Mouse (Mus musculus): ENCODE data around the gene Tead1. TPM values are rescaled to one million over a fixed set of nuclear protein-coding genes. Genes with fewer than 3 reads are reported as not detected.

The Tead1 gene
- polyA plus RNA-seq, 1 experiment from 2014 or later, result 32.3 TPM

DNA sequence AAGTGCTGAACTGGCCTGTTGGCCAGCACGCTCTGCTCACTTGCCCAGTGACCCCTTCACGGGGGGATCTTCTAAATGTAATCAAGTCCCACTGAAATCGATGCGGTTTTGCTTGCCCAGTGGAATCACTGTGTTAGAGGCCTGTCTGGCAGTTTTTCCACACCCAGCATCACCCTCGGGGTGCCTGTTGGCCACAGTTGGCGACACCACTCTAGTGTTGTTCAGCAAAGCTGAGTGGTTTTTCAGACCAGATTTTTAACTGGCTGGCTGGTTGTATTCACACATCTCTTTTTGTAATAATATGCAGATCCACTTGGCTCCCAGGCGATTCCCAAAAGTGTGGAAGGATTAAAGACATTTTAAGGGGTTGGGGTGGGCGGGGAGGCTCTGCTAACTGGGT, 161.8 kb downstream of the Tead1 start:
- H3K4me3 ChIP-seq, result no peak overlapping the region
- no peaks in the 10 kb centered on the region for H3K27me3 ChIP-seq
- peaks cover 13% of the 10 kb centered on the region for H3K4me1 ChIP-seq (replicated peaks)
- no peaks in the 10 kb centered on the region for H3K9me3 ChIP-seq (replicated peaks)
- no peak overlapping the region for H3K9ac ChIP-seq
- H3K4me2 ChIP-seq, result no peak overlapping the region
- 60% methylated on average over 8 of the region's 8 CpGs for WGBS
- ATAC-seq (replicated peaks; ENCODE audit: insufficient number of reproducible peaks, insufficient read depth, low FRiP score, low read depth), result no peak
- no peak overlapping the region for H3K27ac ChIP-seq
- H3K36me3 ChIP-seq, result no peaks in the 10 kb centered on the region

DNA sequence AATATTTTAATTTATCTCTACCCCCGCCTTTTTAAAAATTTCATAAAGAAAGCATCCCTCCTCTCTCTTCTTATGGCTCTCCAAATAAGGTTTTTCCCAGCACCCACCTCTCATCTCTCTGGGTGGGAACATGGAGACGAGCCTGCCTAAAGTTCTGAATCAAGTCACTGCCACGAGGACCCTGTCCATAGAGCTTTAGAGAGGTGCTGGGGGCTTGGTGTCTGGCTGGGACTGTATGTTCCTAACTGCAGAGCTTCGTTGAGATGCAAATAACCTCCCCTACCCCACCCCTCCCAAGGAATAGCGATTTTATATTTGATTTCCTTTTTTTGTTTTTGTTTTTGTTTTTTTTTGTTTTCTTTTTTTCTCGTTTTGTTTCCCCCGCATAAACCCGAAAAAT, 162.4 kb downstream of the Tead1 start:
- peak overlapping the region; percentile 36 for H3K4me2 ChIP-seq
- H3K9ac ChIP-seq, result no peak overlapping the region
- peaks cover 13% of the 10 kb centered on the region for H3K4me1 ChIP-seq (replicated peaks)
- 0 out of 2 replicates have a peak overlapping the region, but pooled peaks have one; percentile 15 for H3K4me3 ChIP-seq
- WGBS, result 42% methylated on average over 8 of the region's 8 CpGs
- no peaks in the 10 kb centered on the region for H3K27me3 ChIP-seq
- no peaks in the 10 kb centered on the region for H3K9me3 ChIP-seq (replicated peaks)
- H3K27ac ChIP-seq, result no peak overlapping the region
- ATAC-seq (replicated peaks; ENCODE audit: insufficient number of reproducible peaks, insufficient read depth, low FRiP score, low read depth), result no peak
- no peaks in the 10 kb centered on the region for H3K36me3 ChIP-seq

DNA sequence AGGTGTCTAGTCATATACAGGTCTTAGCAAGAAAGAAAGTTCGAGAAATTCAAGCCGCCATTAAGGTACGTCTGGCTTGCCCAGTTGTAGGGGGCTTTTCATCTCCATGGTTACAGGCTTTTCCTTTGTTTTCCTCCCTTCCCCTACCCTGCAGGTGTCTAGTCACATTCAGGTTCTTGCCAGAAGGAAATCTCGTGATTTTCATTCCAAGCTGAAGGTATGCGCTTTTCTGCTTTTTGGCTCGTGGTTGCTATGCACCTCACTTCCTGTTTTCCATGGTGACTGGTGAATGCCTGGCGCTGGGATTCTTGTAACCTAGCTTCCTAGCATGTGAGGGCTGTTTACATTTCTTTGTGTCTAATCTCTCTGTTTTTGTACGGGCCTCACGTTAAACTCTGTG, 162.8 kb downstream of the Tead1 start:
- no peaks in the 10 kb centered on the region for H3K36me3 ChIP-seq
- peak overlapping the region; percentile 36 for H3K4me2 ChIP-seq
- no peak overlapping the region for H3K9ac ChIP-seq
- H3K4me1 ChIP-seq (replicated peaks), result peaks cover 13% of the 10 kb centered on the region
- H3K4me3 ChIP-seq, result 0 out of 2 replicates have a peak overlapping the region, but pooled peaks have one; percentile 15
- peak overlapping the region; percentile 29; the same call in 1 of the 2 replicates for H3K27ac ChIP-seq
- 44% methylated on average over 9 of the region's 9 CpGs for WGBS
- no peak for ATAC-seq (replicated peaks; ENCODE audit: insufficient number of reproducible peaks, insufficient read depth, low FRiP score, low read depth)
- H3K27me3 ChIP-seq, result no peaks in the 10 kb centered on the region
- no peaks in the 10 kb centered on the region for H3K9me3 ChIP-seq (replicated peaks)

DNA sequence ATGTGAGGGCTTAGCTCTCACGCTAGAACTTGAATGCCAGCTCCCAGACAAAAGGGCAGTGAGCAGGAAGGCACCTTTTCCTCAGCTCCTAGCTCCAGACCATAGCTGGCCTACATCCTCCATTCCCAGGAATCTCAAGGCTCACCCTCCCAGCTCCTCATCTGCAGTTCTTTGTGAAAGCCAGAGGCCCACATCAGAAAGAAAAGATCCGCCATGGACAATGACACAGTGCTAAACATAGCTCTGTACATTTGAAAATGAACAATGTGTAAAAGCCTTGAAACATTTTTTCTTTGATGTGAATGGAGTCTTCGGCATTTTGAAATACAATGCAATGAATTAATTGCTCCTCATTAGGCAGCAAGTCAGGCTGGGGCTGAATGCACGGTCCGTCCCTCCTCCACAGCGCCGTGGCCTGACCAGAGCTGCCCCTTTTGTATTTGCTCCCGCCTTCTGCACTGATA, 172.2 kb downstream of the Tead1 start:
- no peak for ATAC-seq (replicated peaks; ENCODE audit: insufficient number of reproducible peaks, insufficient read depth, low FRiP score, low read depth)
- WGBS, result 43% methylated on average over 8 of the region's 8 CpGs
- no peak overlapping the region for H3K9ac ChIP-seq
- H3K4me1 ChIP-seq (replicated peaks), result peaks cover 48% of the 10 kb centered on the region
- H3K27ac ChIP-seq, result peak overlapping the region; percentile 19; the same call in 1 of the 2 replicates
- peaks cover 10% of the 10 kb centered on the region for H3K36me3 ChIP-seq
- H3K4me3 ChIP-seq, result no peak overlapping the region
- no peak overlapping the region for H3K4me2 ChIP-seq
- no peaks in the 10 kb centered on the region for H3K9me3 ChIP-seq (replicated peaks)
- no peaks in the 10 kb centered on the region for H3K27me3 ChIP-seq

DNA sequence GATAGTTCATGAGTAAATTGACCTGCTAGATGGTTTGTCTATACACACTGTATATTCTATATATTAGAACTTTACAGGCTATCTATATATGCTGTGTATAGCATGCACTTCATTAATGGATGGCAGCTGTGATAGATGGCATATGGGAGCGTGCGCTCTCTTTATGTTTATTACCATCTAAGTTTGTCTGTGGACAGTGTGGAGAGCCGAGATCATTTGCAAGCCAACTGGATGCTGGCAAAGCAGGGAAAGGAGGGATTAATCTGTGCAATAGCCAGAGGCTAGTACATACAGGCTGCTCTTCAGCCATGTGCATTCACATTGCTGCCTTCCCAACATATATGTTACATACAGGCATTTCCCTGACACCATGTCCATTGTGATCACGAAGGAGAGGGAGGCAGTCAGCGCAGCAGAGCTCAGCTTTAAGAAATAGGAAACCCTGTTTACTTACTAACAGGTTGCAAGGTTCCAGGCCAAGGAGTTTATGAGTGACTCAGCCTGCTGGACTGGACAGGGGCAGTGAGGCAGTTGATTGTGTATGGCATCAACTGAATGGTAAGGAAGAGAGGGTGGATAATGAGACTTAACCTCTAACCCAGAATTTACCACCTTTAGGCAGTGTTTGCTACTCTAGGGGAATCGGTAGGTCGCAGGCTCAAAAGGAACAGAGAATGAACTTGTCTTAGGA, 173.2 kb downstream of the Tead1 start:
- no peak overlapping the region for H3K4me3 ChIP-seq
- WGBS, result 71% methylated on average over 7 of the region's 7 CpGs
- no peaks in the 10 kb centered on the region for H3K27me3 ChIP-seq
- no peak for ATAC-seq (replicated peaks; ENCODE audit: insufficient number of reproducible peaks, insufficient read depth, low FRiP score, low read depth)
- H3K4me1 ChIP-seq (replicated peaks), result peaks cover 53% of the 10 kb centered on the region
- no peak overlapping the region for H3K27ac ChIP-seq
- H3K36me3 ChIP-seq, result peaks cover 10% of the 10 kb centered on the region
- H3K4me2 ChIP-seq, result no peak overlapping the region
- H3K9me3 ChIP-seq (replicated peaks), result no peaks in the 10 kb centered on the region
- H3K9ac ChIP-seq, result no peak overlapping the region

DNA sequence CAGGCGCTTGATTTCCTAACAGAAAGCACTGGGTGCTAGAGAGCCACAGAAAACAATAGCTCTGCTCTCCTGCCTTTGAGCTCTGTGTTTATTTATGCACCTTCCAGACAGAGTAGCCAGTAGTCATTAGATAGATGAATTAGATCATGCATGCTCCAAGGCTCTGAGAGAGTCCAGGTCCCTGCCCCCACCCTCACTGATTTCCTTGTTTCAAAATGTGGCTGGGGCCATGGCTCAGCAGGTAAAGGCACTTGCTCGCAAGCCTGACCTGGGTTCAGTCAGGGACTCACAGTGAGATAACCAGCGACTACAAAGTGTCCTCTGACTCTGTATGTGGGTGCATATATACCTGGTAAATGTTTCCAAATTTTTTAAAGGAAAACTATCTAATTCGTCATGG, 174.7 kb downstream of the Tead1 start:
- no peak overlapping the region for H3K4me3 ChIP-seq
- no peaks in the 10 kb centered on the region for H3K27me3 ChIP-seq
- H3K9ac ChIP-seq, result no peak overlapping the region
- H3K9me3 ChIP-seq (replicated peaks), result no peaks in the 10 kb centered on the region
- H3K4me2 ChIP-seq, result no peak overlapping the region
- 66% methylated on average over 4 of the region's 4 CpGs for WGBS
- H3K36me3 ChIP-seq, result peaks cover 23% of the 10 kb centered on the region
- no peak for ATAC-seq (replicated peaks; ENCODE audit: insufficient number of reproducible peaks, insufficient read depth, low FRiP score, low read depth)
- H3K27ac ChIP-seq, result no peak overlapping the region
- H3K4me1 ChIP-seq (replicated peaks), result peaks cover 53% of the 10 kb centered on the region

DNA sequence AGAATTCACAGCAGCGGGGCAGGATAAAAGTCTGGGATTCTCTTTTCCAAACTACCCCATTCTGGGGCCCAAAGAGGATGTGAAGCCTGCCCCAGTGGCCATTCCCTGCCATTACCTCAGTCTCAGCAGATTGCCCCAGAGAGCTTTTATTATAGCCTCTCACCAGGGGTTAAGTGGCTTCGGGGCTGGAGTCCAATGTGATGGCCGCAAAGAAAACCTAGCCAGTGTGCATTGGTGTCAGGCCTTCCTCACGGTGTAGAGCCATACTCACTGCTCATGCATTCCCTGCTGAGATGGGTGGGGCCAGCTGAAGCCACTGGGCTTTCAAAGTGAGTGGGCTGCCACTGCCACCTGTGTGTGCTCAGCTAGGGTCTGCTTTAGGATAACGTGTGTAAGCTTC, 175.4 kb downstream of the Tead1 start:
- H3K4me3 ChIP-seq, result no peak overlapping the region
- ATAC-seq (replicated peaks; ENCODE audit: insufficient number of reproducible peaks, insufficient read depth, low FRiP score, low read depth), result no peak; the same call in 1 of the 2 replicates
- no peak overlapping the region for H3K9ac ChIP-seq
- peaks cover 53% of the 10 kb centered on the region for H3K4me1 ChIP-seq (replicated peaks)
- H3K27me3 ChIP-seq, result no peaks in the 10 kb centered on the region
- H3K27ac ChIP-seq, result no peak overlapping the region
- H3K9me3 ChIP-seq (replicated peaks), result no peaks in the 10 kb centered on the region
- peaks cover 19% of the 10 kb centered on the region for H3K36me3 ChIP-seq
- H3K4me2 ChIP-seq, result no peak overlapping the region
- 42% methylated on average over 5 of the region's 5 CpGs for WGBS

DNA sequence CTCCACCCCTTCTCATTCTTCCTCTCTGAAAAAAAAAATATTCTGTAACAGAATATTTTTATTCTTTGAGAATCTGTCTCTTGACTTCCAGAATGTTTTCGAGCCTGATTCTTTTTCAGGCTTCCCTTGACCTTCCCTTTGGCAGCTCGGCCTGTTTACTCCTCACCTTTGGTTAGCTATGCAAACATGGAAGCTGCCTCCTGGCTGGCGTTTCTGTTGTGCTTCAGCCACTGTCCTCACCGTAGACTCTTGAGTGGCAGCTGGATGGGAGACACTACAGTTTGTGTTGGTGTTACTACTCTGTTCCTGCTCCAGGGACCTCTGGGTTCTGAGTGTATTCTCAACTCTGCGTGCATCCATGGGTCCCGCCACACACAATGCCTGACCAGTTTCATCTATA, 176.3 kb downstream of the Tead1 start:
- Histone ChIP-seq H3K4me3 (no peak overlapping the region), H3K27ac (peak overlapping the region; percentile 52; the same call in 1 of the 2 replicates), H3K27me3 (no peaks in the 10 kb centered on the region), H3K4me1 (replicated peaks) (peaks cover 51% of the 10 kb centered on the region), H3K9me3 (replicated peaks) (no peaks in the 10 kb centered on the region), H3K9ac (no peak overlapping the region), H3K36me3 (peaks cover 20% of the 10 kb centered on the region; the same call in 1 of the 2 replicates), H3K4me2 (no peak overlapping the region)
- no peak for ATAC-seq (replicated peaks; ENCODE audit: insufficient number of reproducible peaks, insufficient read depth, low FRiP score, low read depth)
- WGBS, result 63% methylated on average over 6 of the region's 6 CpGs

DNA sequence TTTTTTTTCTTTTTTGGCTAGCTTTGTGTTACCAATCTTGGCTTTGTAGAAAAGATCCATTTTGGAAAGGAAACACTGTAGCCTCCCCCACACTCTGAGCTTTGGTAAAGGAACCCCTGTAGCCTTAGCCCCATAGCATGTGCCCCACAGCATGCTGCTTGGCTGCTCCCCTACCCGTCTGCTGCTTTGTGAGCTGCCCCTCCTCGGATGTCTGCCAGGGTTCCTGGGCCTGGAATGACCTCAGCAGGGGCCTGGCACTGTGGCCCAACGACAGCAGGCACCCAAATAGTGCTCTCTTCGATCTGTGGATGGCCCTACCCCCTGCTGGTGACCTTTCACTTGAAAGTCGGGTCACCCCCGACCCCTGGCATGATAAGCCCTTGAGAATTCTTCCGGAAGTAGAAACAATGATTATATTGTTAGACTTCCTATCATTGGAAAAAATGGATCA, 177.0 kb downstream of the Tead1 start:
- WGBS, result 37% methylated on average over 7 of the region's 7 CpGs

DNA sequence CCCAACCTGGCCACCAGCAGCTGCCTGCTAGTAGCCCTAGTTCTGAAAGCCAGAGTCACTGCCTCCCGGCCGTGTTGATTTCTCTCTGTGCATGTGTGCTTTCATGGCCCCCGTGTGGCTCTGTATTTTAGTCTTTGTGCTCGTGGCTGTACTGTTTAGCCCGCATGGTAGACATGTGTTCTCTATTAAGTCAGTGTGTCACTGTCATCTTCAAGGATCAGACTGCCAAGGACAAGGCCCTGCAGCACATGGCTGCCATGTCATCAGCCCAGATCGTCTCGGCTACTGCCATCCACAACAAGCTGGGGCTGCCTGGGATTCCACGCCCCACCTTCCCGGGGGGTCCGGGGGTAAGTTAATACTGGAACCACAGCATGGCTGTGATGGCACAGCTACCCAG, 177.5 kb downstream of the Tead1 start:
- WGBS, result 76% methylated on average over 10 of the region's 10 CpGs
- no peak for ATAC-seq (replicated peaks; ENCODE audit: insufficient number of reproducible peaks, insufficient read depth, low FRiP score, low read depth)
- no peak overlapping the region for H3K4me2 ChIP-seq

More for the DNA sequence above, 177.0 kb downstream of the Tead1 start:
- no peak for ATAC-seq (replicated peaks; ENCODE audit: insufficient number of reproducible peaks, insufficient read depth, low FRiP score, low read depth)
- H3K36me3 ChIP-seq, result peaks cover 22% of the 10 kb centered on the region; the same call in 1 of the 2 replicates
- peaks cover 45% of the 10 kb centered on the region for H3K4me1 ChIP-seq (replicated peaks)
- no peaks in the 10 kb centered on the region for H3K27me3 ChIP-seq
- H3K27ac ChIP-seq, result no peak overlapping the region
- H3K9me3 ChIP-seq (replicated peaks), result no peaks in the 10 kb centered on the region
- no peak overlapping the region for H3K4me2 ChIP-seq
- no peak overlapping the region for H3K4me3 ChIP-seq
- no peak overlapping the region for H3K9ac ChIP-seq

DNA sequence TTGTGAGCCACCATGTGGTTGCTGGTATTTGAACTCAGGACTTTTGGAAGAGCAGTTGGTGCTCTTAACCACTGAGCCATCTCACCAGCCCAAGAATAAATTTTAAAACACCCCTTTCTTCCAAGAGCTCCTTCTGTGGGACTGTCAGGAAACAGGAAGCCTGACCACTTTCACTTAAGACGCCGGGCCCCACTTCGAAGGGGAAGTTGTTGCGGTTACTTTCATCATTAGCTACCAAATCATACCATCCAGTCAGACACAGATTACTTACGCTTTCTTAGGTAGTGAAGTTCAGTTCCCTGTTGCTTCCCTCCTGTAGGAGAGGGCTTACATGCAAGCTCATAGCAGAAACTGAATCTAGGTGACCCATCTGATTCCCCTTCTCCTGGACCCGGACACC, 180.8 kb downstream of the Tead1 start:
- no peak overlapping the region for H3K9ac ChIP-seq
- H3K4me1 ChIP-seq (replicated peaks), result peaks cover 26% of the 10 kb centered on the region
- 83% methylated on average over 6 of the region's 6 CpGs for WGBS
- no peak overlapping the region for H3K27ac ChIP-seq
- no peak for ATAC-seq (replicated peaks; ENCODE audit: insufficient number of reproducible peaks, insufficient read depth, low FRiP score, low read depth)
- peaks cover 52% of the 10 kb centered on the region for H3K36me3 ChIP-seq
- no peak overlapping the region for H3K4me2 ChIP-seq
- H3K27me3 ChIP-seq, result no peaks in the 10 kb centered on the region
- no peaks in the 10 kb centered on the region for H3K9me3 ChIP-seq (replicated peaks)
- H3K4me3 ChIP-seq, result no peak overlapping the region

More for the DNA sequence above, 177.5 kb downstream of the Tead1 start:
- Histone ChIP-seq H3K36me3 (peaks cover 26% of the 10 kb centered on the region; the same call in 1 of the 2 replicates), H3K9ac (no peak overlapping the region), H3K27ac (no peak overlapping the region), H3K27me3 (no peaks in the 10 kb centered on the region), H3K4me1 (replicated peaks) (peaks cover 41% of the 10 kb centered on the region), H3K4me3 (no peak overlapping the region), H3K9me3 (replicated peaks) (no peaks in the 10 kb centered on the region)

DNA sequence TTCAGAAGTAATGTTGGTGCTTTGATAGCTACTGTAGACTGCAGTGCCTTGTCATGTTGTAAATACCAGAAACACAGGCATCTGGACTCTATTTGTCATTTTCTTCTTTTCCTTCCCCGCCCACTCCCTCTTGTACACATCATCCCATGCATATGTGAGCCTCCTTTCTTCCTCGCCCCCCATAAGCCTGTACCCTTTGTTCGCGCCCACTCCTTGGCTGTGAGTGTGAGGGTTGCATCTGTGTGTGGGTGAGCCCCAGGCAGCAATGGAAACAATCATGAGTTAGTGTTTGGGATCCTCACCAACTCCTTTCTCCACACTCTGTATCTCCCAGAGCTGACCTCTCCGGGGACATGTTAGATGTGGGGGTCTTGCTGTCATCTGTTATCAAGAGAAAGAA, 183.0 kb downstream of the Tead1 start:
- Histone ChIP-seq H3K27me3 (no peaks in the 10 kb centered on the region), H3K27ac (no peak overlapping the region), H3K36me3 (peaks cover 52% of the 10 kb centered on the region), H3K9ac (no peak overlapping the region), H3K4me2 (no peak overlapping the region), H3K4me3 (no peak overlapping the region), H3K4me1 (replicated peaks) (peaks cover 13% of the 10 kb centered on the region), H3K9me3 (replicated peaks) (no peaks in the 10 kb centered on the region)
- WGBS, result 96% methylated on average over 5 of the region's 5 CpGs
- no peak for ATAC-seq (replicated peaks; ENCODE audit: insufficient number of reproducible peaks, insufficient read depth, low FRiP score, low read depth)
